Mouse (Mus musculus) liver, embryonic 14.5 days (tissue): Measurements from ENCODE around the gene Ramp1.

ENCODE experiments used
- CTCF ChIP-seq: IDR thresholded peaks from 2 replicates; pipeline ENCODE4 v1.5.1; 2016; ENCODE audit warnings: antibody characterized with exemption, low read depth, control low read depth
- EP300 ChIP-seq: IDR thresholded peaks from 2 replicates; pipeline ENCODE4 v1.6.1; 2016; ENCODE audit warnings: antibody characterized with exemption, low read depth

DNA sequence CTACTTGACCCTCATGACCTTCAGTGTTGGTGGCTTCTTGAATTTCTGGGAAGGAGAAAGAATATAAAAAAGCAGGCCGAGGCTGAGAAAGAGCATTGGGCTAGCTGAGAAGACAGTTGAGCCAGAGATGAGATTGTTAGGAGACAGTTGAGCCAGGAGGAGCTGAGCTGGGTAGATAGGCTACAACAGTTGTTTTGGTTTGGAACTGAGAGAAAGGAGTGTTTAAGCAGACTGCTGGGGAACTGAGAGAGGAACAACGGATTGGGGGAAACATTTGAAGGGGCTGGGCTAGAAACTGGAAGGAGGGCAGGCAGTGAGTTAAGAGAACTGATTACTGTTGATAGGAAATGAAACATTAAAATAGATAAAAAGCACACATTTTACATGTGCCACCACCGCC, 3.6 kb upstream of the Ramp1 start:
- TF ChIP-seq CTCF: no peak
- peak; percentile 57 for TF ChIP-seq EP300
